Mouse (Mus musculus): ENCODE data around the gene Ttll7.

DNA sequence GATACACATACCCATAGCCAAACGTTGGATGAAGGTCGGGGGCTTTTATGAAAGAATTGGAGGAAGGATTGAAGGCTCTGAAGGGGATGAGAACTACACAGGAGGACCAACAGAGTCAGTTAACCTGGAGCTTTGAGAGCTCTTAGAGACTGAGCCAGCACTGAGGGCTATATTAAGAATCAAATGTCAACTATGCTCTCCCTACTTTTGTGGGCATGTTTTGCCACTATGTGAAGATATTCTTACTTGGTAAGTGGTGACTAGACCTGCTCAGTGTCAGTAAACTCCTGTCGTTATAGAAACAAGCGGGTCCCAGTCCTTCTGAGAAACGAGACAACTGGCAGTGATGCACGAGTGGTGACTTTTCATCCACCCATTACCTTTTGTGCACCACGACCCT is 176.2 kb downstream of the Ttll7 start:
- TF ChIP-seq CHD2 (IDR thresholded peaks at IDR 0.05; ENCODE audit: low read length) (no peak), CTCF (IDR thresholded peaks at IDR 0.05 in 2 of 3, conservative IDR thresholded peaks at IDR 0.05 in 1 of 3; ENCODE audit: control insufficient read depth in 1 of 3, insufficient read depth in 1 of 3, low read depth in 2 of 3, low read length in 3 of 3, poor library complexity in 1 of 3, severe bottlenecking in 1 of 3) (no peak), RCOR1 (IDR thresholded peaks at IDR 0.05; ENCODE audit: low read depth, low read length) (no peak), ZMIZ1 (IDR thresholded peaks at IDR 0.05; ENCODE audit: low read depth, low read length) (no peak), E2F4 (IDR thresholded peaks at IDR 0.05; ENCODE audit: borderline replicate concordance, low read depth, low read length) (no peak), ZKSCAN1 (IDR thresholded peaks at IDR 0.05; ENCODE audit: low read depth, low read length) (no peak), MXI1 (IDR thresholded peaks at IDR 0.05; ENCODE audit: low read depth, low read length) (no peak), USF1 (IDR thresholded peaks at IDR 0.05; ENCODE audit: low read depth, low read length) (no peak), TCF12 (IDR thresholded peaks at IDR 0.05; ENCODE audit: low read depth, low read length) (no peak), NRF1 (IDR thresholded peaks at IDR 0.05; ENCODE audit: insufficient read depth, low read depth, low read length, poor library complexity, severe bottlenecking) (no peak)
